Mouse (Mus musculus) cerebellum, postnatal 4 days (tissue): ENCODE measurements around the gene Orm3.
A peak's percentile ranks its signal among the peaks of the same experiment; 100 is the strongest.

Experiments used
- DNase-seq, 2 experiments: peaks; one replicate each; pipeline ENCODE4 v3.0.0; 2022; ENCODE audit warnings: low spot score in 2 of 2, mixed read lengths in 1 of 2

The Orm3 gene

DNA sequence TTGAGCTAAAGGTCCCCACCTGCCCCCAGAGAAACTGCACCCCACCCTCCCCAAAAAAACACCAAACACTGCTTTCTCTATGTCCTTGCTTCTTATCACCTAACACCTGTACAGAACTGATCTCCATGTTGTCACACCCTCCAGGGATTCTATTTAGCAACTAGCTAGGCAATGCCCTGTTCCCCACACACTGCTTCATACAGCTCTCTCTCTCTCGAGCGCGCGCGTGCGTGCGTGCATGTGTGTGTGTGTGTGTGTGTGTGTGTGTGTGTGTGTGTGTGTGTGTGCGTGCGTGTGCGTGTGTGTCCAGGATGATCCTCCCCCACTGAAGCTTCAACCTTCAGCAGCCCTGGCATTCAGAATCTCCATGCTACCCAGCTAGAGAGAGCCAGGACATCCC is 46.1 kb downstream of the Orm3 start:
- DNase-seq, result no peak

DNA sequence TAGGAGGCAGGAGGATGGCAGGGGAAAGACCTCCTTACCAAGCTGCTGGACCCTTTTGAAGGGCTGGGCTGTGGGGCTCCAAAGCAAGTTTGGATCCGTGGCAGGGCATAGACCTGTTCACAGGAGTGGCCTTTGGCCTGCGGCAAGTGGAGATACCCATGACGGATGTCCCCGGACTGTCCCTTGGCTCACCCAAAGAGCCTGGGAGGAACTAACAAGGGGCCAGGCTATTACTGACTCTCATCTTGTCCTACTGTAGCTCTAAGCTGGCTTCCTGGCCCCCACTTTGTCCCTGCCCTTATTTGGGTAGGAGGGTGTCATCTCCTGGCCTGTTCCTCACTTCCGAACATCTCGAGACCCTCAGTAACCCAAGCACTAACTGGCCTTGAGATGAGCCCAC is 46.6 kb downstream of the Orm3 start:
- no peak for DNase-seq

DNA sequence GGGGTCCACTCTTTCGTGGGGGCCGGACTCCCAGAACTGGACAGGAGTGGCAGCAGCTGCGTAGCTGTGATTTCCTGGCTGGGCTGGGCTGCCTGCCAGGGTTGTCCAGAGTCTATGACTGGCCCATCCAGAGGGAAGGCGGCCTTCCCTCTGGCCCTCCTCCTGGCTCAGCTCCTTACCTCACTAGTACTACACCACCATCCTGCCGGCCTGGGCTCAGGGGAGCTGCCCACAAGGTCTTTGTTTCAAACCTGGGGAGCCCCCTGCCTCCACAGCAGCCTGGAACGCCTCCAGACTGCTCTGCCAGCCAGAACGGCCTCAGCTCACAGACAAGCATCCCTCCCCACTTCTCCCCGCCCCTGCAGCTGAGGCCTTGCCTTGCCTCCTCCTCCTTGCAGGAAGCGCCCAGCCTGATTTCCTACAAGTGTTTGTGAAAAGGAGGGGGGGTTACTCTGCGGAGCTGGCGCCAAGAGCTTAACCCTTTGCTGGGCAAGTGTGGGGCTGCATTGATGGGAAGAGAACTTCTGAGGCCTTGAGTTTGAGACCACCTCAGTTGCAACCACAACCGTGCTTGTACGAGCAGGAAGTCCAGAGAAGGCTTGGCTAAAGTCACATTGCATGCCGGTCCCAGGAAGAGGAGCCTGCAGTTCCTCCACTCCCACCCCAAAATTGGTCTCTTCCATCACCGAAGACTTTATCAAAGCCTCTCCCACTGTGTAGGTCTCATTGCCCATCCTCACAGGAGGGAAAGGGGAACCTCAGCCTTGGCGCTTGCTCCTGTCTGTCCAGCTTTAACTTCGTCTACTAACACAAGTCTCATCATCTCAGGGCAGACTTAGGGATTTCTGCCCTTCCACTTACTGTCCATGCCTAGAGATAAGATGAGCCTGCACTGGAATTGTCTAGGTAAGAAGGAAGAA is 47.3 kb downstream of the Orm3 start, which contains the start of gene Akna:
Akna (minus strand) TSS at position 315 of the 920 bp plus-strand sequence.
- peak; percentile 64 to 82 for DNase-seq

DNA sequence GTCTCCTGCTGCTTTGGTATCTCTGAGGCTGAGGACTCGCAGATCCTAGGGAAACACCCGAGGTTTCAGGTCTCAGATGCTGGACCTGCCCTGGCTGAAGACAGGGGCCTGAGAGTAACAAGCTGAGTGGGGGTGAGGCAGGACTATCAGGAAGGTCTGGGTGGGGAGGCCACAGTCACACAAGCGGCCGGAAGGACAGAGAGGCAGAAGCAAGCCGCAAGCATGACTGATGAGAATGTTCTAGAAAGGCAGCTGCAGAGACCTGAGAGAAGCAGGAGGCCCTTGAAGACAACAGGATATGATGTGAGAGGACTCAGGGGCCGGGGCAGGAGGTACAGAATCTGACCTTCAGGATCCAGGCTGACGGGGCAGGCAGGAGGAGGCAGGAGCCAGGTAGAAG is 48.2 kb downstream of the Orm3 start:
- DNase-seq, result no peak

- no peak for DNase-seq
Measured at GRCm38 (mm10) chr4:63405051-63405450, 49.1 kb downstream of the Orm3 start.

- DNase-seq, result no peak
Measured at GRCm38 (mm10) chr4:63405683-63406082, 49.7 kb downstream of the Orm3 start.

GRCm38 (mm10) chr4:63408247-63408646 is 52.3 kb downstream of the Orm3 start:
- DNase-seq, result peak; percentile 46 to 76

- DNase-seq, result peak; percentile 47 to 69
Measured at GRCm38 (mm10) chr4:63408649-63409048, 52.7 kb downstream of the Orm3 start.
